24 mouse cellular contexts compared by ENCODE assay signal in the genomic region with DNA sequence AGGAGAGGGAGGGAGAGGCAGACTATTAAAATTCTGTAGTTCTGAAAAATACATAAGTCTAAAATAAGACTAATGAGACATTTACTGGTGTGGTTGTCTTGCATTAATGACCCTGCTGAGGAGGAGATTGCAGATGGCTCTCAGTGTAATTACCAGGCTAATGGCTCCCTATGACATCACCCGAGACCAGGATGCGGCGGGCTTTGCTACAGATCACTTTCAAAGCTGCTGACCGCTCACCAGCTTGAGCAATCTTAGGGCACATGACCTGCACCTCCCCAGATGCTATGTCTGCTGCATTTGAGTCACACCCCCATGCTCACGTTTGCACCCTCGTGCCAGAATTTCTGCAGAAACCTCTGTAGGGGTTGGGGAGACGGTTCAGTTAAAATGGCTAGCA.
DNase-seq lines count a peak whose midpoint lies in the region; ATAC-seq and TF ChIP-seq lines count a peak whose summit lies in the region.
"Had no signal": no experiment of that assay in that cellular context is flagged by ENCODE, and none has a peak within 500 bp of the region (broad histone marks: within the 10 kb centered on the region; RNA-seq: fewer than 3 reads in every experiment).

No protein-coding gene starts in this region.

- 0 out of 2 replicates have a peak, but pooled peaks cover 7% of the 10 kb centered on the region for H3K9me3 ChIP-seq in hindbrain, embryonic 12.5 days (replicated peaks)
- H3K9me3 ChIP-seq in hindbrain, embryonic 11.5 days (ENCODE audit: control insufficient read depth, low read length): no peaks in the 10 kb centered on the region
- 0 out of 2 replicates have a peak, but pooled peaks cover 4% of the 10 kb centered on the region for H3K9me3 ChIP-seq in hindbrain, postnatal 0 days (ENCODE audit: low read length)

- H3K27ac ChIP-seq in hindbrain, embryonic 12.5 days: peak overlapping the region; percentile 48
- H3K27ac ChIP-seq in hindbrain, embryonic 11.5 days (ENCODE audit: low read depth, low read length): no peak overlapping the region
- H3K27ac ChIP-seq in hindbrain, postnatal 0 days: no peak overlapping the region
- H3K27ac ChIP-seq: embryonic facial prominence, embryonic 13.5 days; kidney, embryonic 15.5 days; limb, embryonic 13.5 days; liver, embryonic 12.5 days; midbrain, embryonic 12.5 days had no signal

- no peak for TF ChIP-seq CTCF in hindbrain, postnatal 0 days (IDR thresholded peaks at IDR 0.05; ENCODE audit: low read depth)

- peaks cover 3% of the 10 kb centered on the region; the same call in 1 of the 2 replicates for H3K4me1 ChIP-seq in hindbrain, embryonic 12.5 days
- H3K4me1 ChIP-seq in hindbrain, embryonic 11.5 days (replicated peaks; ENCODE audit: control insufficient read depth, insufficient read depth, low read length): no peaks in the 10 kb centered on the region
- H3K4me1 ChIP-seq in hindbrain, postnatal 0 days (ENCODE audit: insufficient read depth, low read length): no peaks in the 10 kb centered on the region
- H3K4me1 ChIP-seq: embryonic facial prominence, embryonic 13.5 days; heart, embryonic 12.5 days; kidney, embryonic 15.5 days; limb, embryonic 13.5 days; liver, embryonic 12.5 days had no signal

- H3K27me3 ChIP-seq in hindbrain, embryonic 12.5 days: no peaks in the 10 kb centered on the region
- H3K27me3 ChIP-seq in hindbrain, embryonic 11.5 days (ENCODE audit: control insufficient read depth, insufficient read depth, low read length): no peaks in the 10 kb centered on the region
- no peaks in the 10 kb centered on the region for H3K27me3 ChIP-seq in hindbrain, postnatal 0 days (ENCODE audit: insufficient read depth, low read length)
- H3K27me3 ChIP-seq: embryonic facial prominence, embryonic 13.5 days; kidney, embryonic 15.5 days; liver, embryonic 12.5 days; midbrain, embryonic 12.5 days had no signal

- WGBS in hindbrain, embryonic 12.5 days: 28% methylated on average over 7 of the region's 7 CpGs
- 47% methylated on average over 7 of the region's 7 CpGs for WGBS in hindbrain, embryonic 11.5 days
- 37% methylated on average over 7 of the region's 7 CpGs for WGBS in hindbrain, postnatal 0 days

- no peak overlapping the region for H3K9ac ChIP-seq in hindbrain, embryonic 12.5 days
- H3K9ac ChIP-seq in hindbrain, embryonic 11.5 days (ENCODE audit: low read depth, low read length): no peak overlapping the region
- H3K9ac ChIP-seq in hindbrain, postnatal 0 days (replicated peaks; ENCODE audit: low read length): no peak overlapping the region
- H3K9ac ChIP-seq: embryonic facial prominence, embryonic 13.5 days; heart, embryonic 12.5 days; kidney, embryonic 15.5 days; limb, embryonic 13.5 days; liver, embryonic 12.5 days; midbrain, embryonic 12.5 days had no signal

- no peak for ATAC-seq in hindbrain, embryonic 12.5 days (ENCODE audit: low FRiP score)
- no peak for ATAC-seq in hindbrain, embryonic 11.5 days (ENCODE audit: low FRiP score)
- ATAC-seq in hindbrain, postnatal 0 days: no peak
- ATAC-seq: liver, embryonic 12.5 days had no signal

- H3K4me3 ChIP-seq in hindbrain, embryonic 12.5 days: no peak overlapping the region
- H3K4me3 ChIP-seq in hindbrain, embryonic 11.5 days (ENCODE audit: low read depth, low read length): no peak overlapping the region
- H3K4me3 ChIP-seq in hindbrain, postnatal 0 days (ENCODE audit: low read length): no peak overlapping the region
- H3K4me3 ChIP-seq: embryonic facial prominence, embryonic 13.5 days; erythroblast, embryonic 14.5 days; heart, embryonic 12.5 days; kidney, embryonic 15.5 days; limb, embryonic 13.5 days; liver, embryonic 12.5 days; midbrain, embryonic 12.5 days had no signal

- H3K36me3 ChIP-seq in hindbrain, embryonic 12.5 days: no peaks in the 10 kb centered on the region
- no peaks in the 10 kb centered on the region for H3K36me3 ChIP-seq in hindbrain, embryonic 11.5 days (ENCODE audit: control insufficient read depth, insufficient read depth, low read length)
- H3K36me3 ChIP-seq in hindbrain, postnatal 0 days (ENCODE audit: insufficient read depth, low read length): no peaks in the 10 kb centered on the region
- H3K36me3 ChIP-seq: embryonic facial prominence, embryonic 13.5 days; heart, embryonic 12.5 days; kidney, embryonic 15.5 days; limb, embryonic 13.5 days; liver, embryonic 12.5 days; midbrain, embryonic 12.5 days had no signal

- H3K4me2 ChIP-seq in hindbrain, embryonic 12.5 days (replicated peaks): no peak overlapping the region
- no peak overlapping the region for H3K4me2 ChIP-seq in hindbrain, embryonic 11.5 days (replicated peaks; ENCODE audit: low read depth, low read length)
- no peak overlapping the region for H3K4me2 ChIP-seq in hindbrain, postnatal 0 days (ENCODE audit: low read depth, low read length)
- H3K4me2 ChIP-seq: embryonic facial prominence, embryonic 13.5 days; heart, embryonic 12.5 days; kidney, embryonic 15.5 days; limb, embryonic 13.5 days; liver, embryonic 12.5 days; midbrain, embryonic 12.5 days had no signal

- peak; percentile 23 for DNase-seq in embryo, embryonic 10 days (ENCODE audit: low spot score)
- no peak for DNase-seq in embryo, embryonic 9.5 days (ENCODE audit: extremely low spot score)
- DNase-seq in hindbrain, embryonic 11.5 days (ENCODE audit: low spot score): no peak
- DNase-seq in brain, adult 2 months (ENCODE audit: low read depth, low spot score): peak; percentile 30
- DNase-seq in hindbrain, postnatal 0 days (ENCODE audit: low spot score): peak; percentile 23
- DNase-seq in spleen, adult 12 weeks (ENCODE audit: low spot score): no peak
- no peak for DNase-seq in yolk sac, embryonic 10.5 days (ENCODE audit: low spot score)
- DNase-seq: adrenal gland, postnatal 25 days; cerebellum, adult 11 months; cerebellum, adult 9-11 months; heart, postnatal 10 days; kidney, adult 11 months; kidney, postnatal 36 days; lung, adult 18-20 months; lung, postnatal 10 days; spleen, adult 18-20 months had no signal

Comparison
In these comparisons a context has a peak if more than half of its experiments do, and no peak if none do; other contexts are left out.
1. DNase-seq: peak in embryo, embryonic 10 days (single experiment), brain, adult 2 months (single experiment) and hindbrain, postnatal 0 days (single experiment); none in embryo, embryonic 9.5 days (single experiment), hindbrain, embryonic 11.5 days (single experiment), spleen, adult 12 weeks (single experiment) and yolk sac, embryonic 10.5 days (single experiment).